Mouse (Mus musculus): ENCODE measurements at regions not wholly inside any gene's neighbourhood (a gene's known extent, or its start where the extent isn't known, plus 50 kb on each side); places are given as distances from the start of the nearest gene placed in this dataset.

- no peaks in the 10 kb centered on the region for H3K36me3 ChIP-seq (ENCODE audit: control insufficient read depth, insufficient read depth, low read length)
- no peaks in the 10 kb centered on the region for H3K9me3 ChIP-seq (ENCODE audit: control insufficient read depth, low read length)
- no peak overlapping the region for H3K27ac ChIP-seq (ENCODE audit: low read length)
- no peak overlapping the region for H3K4me3 ChIP-seq (ENCODE audit: low read length)
- no peak overlapping the region for H3K9ac ChIP-seq (ENCODE audit: low read length)
- no peak for ATAC-seq (ENCODE audit: low read depth)
- H3K4me1 ChIP-seq (replicated peaks; ENCODE audit: control insufficient read depth, insufficient read depth, low read length): no peaks in the 10 kb centered on the region
- no peaks in the 10 kb centered on the region for H3K27me3 ChIP-seq (ENCODE audit: control insufficient read depth, insufficient read depth, low read depth, low read length)
- H3K4me2 ChIP-seq (ENCODE audit: low read depth, low read length): no peak overlapping the region
- 55% methylated on average over 6 of the region's 6 CpGs for WGBS
These were observed 393.5 kb downstream of the Rergl start for GRCm38 (mm10) chr6:139108263-139108662.

- no peak overlapping the region for H3K27ac ChIP-seq (ENCODE audit: low read length)
- no peaks in the 10 kb centered on the region for H3K4me1 ChIP-seq (replicated peaks; ENCODE audit: control insufficient read depth, insufficient read depth, low read length)
- H3K9ac ChIP-seq (ENCODE audit: low read length): no peak overlapping the region
- H3K27me3 ChIP-seq (ENCODE audit: control insufficient read depth, insufficient read depth, low read depth, low read length): no peaks in the 10 kb centered on the region
- H3K4me2 ChIP-seq (ENCODE audit: low read depth, low read length): no peak overlapping the region
- H3K36me3 ChIP-seq (ENCODE audit: control insufficient read depth, insufficient read depth, low read length): no peaks in the 10 kb centered on the region
- no peaks in the 10 kb centered on the region for H3K9me3 ChIP-seq (ENCODE audit: control insufficient read depth, low read length)
- no peak for ATAC-seq (ENCODE audit: low read depth)
- no peak overlapping the region for H3K4me3 ChIP-seq (ENCODE audit: low read length)
- WGBS: 59% methylated on average over 3 of the region's 3 CpGs
These were observed 398.4 kb downstream of the Rergl start for GRCm38 (mm10) chr6:139103397-139103796.

DNA sequence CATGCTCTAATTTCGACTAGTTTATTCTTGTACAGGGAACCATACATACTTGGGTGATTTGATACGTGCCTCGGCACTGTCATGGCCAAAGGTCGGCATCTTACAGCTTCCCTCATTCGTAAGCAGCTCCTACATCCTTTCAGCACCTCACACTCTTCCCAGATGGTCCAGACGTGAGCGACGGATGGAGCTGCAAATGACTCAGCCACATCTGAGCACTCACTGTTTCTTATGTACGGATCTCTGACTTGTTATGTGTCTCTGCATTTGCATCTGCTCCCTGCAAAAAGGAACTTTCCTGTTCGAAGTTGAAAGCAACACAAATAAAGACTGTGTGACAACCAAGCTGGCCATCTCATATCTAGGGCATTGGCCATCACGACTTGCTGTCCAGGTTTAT, 402.5 kb downstream of the Rergl start:
- no peaks in the 10 kb centered on the region for H3K9me3 ChIP-seq (ENCODE audit: control insufficient read depth, low read length)
- no peak overlapping the region for H3K9ac ChIP-seq (ENCODE audit: low read length)
- no peak overlapping the region for H3K27ac ChIP-seq (ENCODE audit: low read length)
- WGBS: 75% methylated on average over 11 of the region's 11 CpGs
- H3K4me2 ChIP-seq (ENCODE audit: low read depth, low read length): no peak overlapping the region
- no peaks in the 10 kb centered on the region for H3K4me1 ChIP-seq (replicated peaks; ENCODE audit: control insufficient read depth, insufficient read depth, low read length)
- no peaks in the 10 kb centered on the region for H3K36me3 ChIP-seq (ENCODE audit: control insufficient read depth, insufficient read depth, low read length)
- no peaks in the 10 kb centered on the region for H3K27me3 ChIP-seq (ENCODE audit: control insufficient read depth, insufficient read depth, low read depth, low read length)
- no peak for ATAC-seq (ENCODE audit: low read depth)
- H3K4me3 ChIP-seq (ENCODE audit: low read length): no peak overlapping the region

DNA sequence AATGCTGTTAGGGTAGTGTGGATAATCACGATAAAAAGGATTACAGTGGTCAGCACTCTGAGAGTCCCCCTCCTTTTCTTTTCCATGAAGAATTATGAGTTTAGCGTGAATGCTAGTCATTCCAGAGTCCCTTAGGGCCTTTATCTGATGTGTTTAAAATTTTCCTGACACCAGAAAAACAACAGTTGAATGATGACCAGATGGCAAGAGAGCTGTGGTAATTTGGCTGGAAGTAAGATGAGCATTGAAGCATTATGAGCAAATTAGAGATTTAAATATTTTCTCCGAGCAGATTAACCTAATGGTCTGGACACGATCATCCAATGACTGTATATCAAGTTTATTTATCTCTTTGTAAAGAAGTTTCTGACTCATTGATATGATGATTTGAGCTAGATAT, 417.1 kb upstream of the Igbp1b start:
- ATAC-seq (ENCODE audit: low read depth): no peak
- 50% methylated on average over 4 of the region's 4 CpGs for WGBS
- H3K27me3 ChIP-seq (ENCODE audit: control insufficient read depth, insufficient read depth, low read depth, low read length): no peaks in the 10 kb centered on the region
- no peaks in the 10 kb centered on the region for H3K4me1 ChIP-seq (replicated peaks; ENCODE audit: control insufficient read depth, insufficient read depth, low read length)
- H3K4me3 ChIP-seq (ENCODE audit: low read length): no peak overlapping the region
- H3K9me3 ChIP-seq (ENCODE audit: control insufficient read depth, low read length): no peaks in the 10 kb centered on the region
- H3K36me3 ChIP-seq (ENCODE audit: control insufficient read depth, insufficient read depth, low read length): no peaks in the 10 kb centered on the region
- H3K4me2 ChIP-seq (ENCODE audit: low read depth, low read length): no peak overlapping the region
- H3K9ac ChIP-seq (ENCODE audit: low read length): no peak overlapping the region
- H3K27ac ChIP-seq (ENCODE audit: low read length): no peak overlapping the region

DNA sequence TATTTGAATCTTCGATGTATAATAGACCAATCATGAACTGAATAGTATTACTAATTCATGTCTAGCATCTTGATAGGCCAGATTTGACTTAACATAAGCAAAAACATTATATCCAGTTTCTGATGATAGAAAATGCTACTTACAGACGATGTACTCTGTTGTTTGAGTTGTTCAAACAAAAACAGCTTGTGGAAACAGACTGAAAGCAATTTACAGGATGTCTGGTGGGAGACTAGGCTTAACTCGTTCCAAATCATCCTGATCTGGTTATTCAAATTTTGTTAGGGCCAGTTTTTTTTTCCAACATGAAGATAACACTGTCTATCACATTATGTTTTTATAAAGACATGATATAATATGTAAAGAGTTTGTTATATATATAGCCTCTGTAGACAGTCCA, 369.4 kb upstream of the Igbp1b start:
- Histone ChIP-seq H3K4me2 (ENCODE audit: low read depth, low read length) (no peak overlapping the region), H3K9me3 (ENCODE audit: control insufficient read depth, low read length) (no peaks in the 10 kb centered on the region), H3K27ac (ENCODE audit: low read length) (no peak overlapping the region), H3K36me3 (ENCODE audit: control insufficient read depth, insufficient read depth, low read length) (no peaks in the 10 kb centered on the region), H3K9ac (ENCODE audit: low read length) (no peak overlapping the region), H3K4me1 (replicated peaks; ENCODE audit: control insufficient read depth, insufficient read depth, low read length) (no peaks in the 10 kb centered on the region), H3K4me3 (ENCODE audit: low read length) (no peak overlapping the region), H3K27me3 (ENCODE audit: control insufficient read depth, insufficient read depth, low read depth, low read length) (no peaks in the 10 kb centered on the region)
- ATAC-seq (ENCODE audit: low read depth): no peak
- 66% methylated on average over 3 of the region's 3 CpGs for WGBS

- Histone ChIP-seq H3K4me1 (replicated peaks; ENCODE audit: control insufficient read depth, insufficient read depth, low read length) (no peaks in the 10 kb centered on the region), H3K4me3 (ENCODE audit: low read length) (no peak overlapping the region), H3K4me2 (ENCODE audit: low read depth, low read length) (no peak overlapping the region), H3K9ac (ENCODE audit: low read length) (no peak overlapping the region), H3K27ac (ENCODE audit: low read length) (no peak overlapping the region), H3K36me3 (ENCODE audit: control insufficient read depth, insufficient read depth, low read length) (no peaks in the 10 kb centered on the region), H3K9me3 (ENCODE audit: control insufficient read depth, low read length) (no peaks in the 10 kb centered on the region; the same call in 1 of the 2 replicates), H3K27me3 (ENCODE audit: control insufficient read depth, insufficient read depth, low read depth, low read length) (no peaks in the 10 kb centered on the region)
- ATAC-seq (ENCODE audit: low read depth): no peak
- 68% methylated on average over 4 of the region's 4 CpGs for WGBS
These were observed 356.2 kb upstream of the Igbp1b start for GRCm38 (mm10) chr6:139014526-139014925.

DNA sequence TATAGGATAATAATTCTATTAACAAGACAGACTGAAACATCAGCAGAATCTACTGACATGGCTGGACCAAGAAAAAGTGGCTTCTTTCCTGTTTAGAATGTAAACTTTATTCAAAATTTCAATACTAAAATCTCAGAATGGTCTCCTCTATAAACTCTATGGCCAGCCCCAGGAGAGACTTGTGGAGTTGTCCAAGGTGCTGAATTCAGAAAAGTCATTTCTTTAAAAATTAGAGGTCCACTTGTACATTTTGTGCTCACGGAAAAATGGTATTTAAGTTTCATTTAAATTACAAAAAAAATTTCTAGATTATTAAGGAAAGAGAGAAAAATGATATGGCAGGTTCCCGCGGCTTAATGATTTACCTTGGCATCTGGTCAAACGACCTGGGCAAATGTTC, 352.2 kb upstream of the Igbp1b start:
- Histone ChIP-seq H3K27me3 (ENCODE audit: control insufficient read depth, insufficient read depth, low read depth, low read length) (no peaks in the 10 kb centered on the region), H3K9ac (ENCODE audit: low read length) (no peak overlapping the region), H3K27ac (ENCODE audit: low read length) (no peak overlapping the region), H3K9me3 (ENCODE audit: control insufficient read depth, low read length) (no peaks in the 10 kb centered on the region), H3K4me3 (ENCODE audit: low read length) (no peak overlapping the region), H3K4me2 (ENCODE audit: low read depth, low read length) (no peak overlapping the region), H3K4me1 (replicated peaks; ENCODE audit: control insufficient read depth, insufficient read depth, low read length) (no peaks in the 10 kb centered on the region), H3K36me3 (ENCODE audit: control insufficient read depth, insufficient read depth, low read length) (no peaks in the 10 kb centered on the region)
- 71% methylated on average over 4 of the region's 4 CpGs for WGBS
- ATAC-seq (ENCODE audit: low read depth): no peak
